Mouse (Mus musculus) right cerebral cortex, adult 2 months (tissue): ENCODE measurements around the gene Mad1l1.
A peak's percentile ranks its signal among the peaks of the same experiment; 100 is the strongest.

ENCODE experiments used
- DNase-seq, 2 experiments: peaks; one replicate each; pipeline ENCODE4 v3.0.0; 2021 to 2022; ENCODE audit warnings: low spot score in 2 of 2

Gene Mad1l1

DNA sequence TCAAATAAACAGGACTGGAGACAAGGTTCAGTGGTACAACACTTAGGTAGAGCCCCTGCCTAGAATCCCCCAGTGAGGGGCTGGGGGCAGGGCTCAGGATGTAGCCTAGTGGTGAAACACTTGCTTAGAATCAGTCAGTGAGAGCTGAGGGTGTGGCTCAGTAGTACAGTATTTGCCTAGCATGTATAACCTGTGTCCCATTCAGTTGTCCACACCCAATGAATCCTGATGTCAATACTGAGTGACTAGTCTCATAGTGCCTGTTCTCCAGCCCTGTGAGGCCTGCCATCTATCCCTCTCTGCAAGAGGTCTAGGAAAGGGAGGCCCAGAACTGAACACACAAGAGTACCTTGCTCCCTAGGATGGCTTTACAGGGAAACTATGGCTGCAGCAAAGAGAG, 232.1 kb downstream of the Mad1l1 start:
- no peak for DNase-seq

DNA sequence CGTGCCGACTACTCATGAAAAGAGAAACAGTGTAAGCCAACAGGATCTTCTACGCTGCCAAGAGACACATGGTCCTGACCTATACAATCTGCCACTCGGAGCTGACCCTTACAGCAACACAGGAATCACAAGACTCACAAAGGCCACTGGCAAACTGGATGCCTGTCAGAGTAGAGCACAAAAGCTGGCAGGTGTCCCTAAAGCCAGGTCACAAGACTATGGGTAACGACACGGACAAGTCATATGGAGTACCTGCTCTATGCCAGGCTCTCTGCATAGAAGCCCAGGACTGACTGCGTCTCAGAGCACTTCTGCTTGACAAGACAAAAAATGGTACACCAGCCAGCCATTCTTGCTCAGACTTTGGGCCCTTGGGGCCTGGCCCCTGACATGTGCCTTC, 234.1 kb downstream of the Mad1l1 start:
- no peak for DNase-seq

DNA sequence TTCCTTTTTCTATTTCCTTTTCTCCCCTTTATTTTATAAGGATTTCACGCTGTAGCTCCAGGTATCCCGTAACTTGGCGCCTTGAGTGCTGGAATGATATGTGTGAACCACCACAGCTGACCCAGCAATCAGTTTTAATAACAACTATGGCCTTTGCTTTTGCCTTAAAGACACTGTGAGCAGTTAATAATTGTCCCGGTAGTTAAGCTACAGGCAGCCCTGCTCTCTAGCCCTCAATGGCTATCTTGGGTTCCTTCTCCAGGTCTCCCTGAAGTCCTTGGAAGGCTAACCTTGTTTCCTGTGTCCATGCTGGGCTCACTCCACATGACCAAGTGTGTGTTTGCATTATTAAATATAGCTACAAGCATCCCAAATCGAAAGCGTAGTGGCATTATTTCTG, 237.0 kb downstream of the Mad1l1 start:
- DNase-seq = no peak

DNA sequence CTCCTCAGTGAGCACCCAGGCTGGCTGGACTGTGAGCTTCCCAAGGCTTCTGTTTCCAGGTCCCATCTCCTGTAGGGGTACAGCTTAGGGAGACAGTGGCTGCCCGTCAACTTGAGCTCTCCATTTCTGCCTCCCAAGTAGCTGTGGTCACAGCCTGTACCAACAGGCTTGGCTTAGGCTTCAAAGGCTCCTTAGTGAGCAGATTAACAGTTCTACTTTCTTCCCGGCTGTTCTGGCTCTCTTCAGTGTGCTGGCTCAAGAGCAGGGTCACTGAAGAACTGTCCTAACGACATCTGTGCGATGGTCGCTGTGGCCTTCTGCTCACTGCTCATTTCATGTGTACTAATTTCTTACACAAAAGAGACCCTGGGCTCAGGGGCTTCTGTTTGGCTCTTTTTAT, 237.4 kb downstream of the Mad1l1 start:
- no peak for DNase-seq

DNA sequence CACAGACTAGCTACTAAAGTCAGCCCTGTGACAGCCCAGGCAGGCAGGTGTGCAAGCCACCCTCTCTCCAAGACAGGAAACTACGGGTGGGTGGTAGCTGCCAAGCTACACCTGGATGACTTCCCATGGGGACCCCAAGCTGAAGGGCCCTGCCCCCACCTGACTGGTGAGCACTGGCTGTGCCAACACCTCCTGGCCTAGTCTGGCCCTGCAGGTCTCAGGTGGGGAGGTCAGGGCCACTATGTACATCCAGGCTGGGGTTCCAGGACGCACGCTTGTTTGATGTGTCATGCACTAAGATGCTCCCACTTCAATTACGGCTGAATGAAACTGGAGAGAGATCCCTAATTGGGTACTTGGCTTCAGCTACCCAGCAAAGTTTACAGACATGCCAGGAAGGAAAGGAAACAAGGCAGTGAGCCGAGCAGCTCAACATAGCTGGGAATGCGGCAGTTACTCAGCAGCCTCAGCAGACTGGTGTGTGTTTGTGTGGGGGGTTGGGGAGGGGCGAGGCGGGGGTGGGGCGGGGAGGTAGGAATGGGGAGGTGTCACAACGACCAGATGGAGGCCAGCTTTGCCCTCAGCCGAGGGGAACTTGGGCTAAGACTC, 239.0 kb downstream of the Mad1l1 start:
- peak in 1 of 2 experiments; percentile 28 for DNase-seq

DNA sequence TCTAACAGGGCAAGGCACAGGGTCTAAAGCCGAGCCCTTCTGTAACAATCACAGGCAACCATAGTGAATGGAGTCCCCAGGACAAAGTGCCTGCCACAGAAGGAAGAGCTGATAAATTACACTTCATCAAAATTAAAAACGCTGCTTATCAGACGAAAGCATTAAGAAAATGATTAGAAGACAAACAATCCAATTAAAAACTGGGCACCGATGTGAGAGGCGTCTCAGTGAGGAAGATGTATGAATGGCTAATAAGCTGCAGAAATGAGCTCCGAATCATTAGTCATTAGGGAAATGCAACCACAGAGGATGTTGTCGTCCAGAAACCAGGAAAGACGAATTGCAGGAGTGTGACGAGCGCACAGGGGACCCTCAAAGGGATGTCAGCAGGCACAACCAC, 240.3 kb downstream of the Mad1l1 start:
- no peak for DNase-seq

DNA sequence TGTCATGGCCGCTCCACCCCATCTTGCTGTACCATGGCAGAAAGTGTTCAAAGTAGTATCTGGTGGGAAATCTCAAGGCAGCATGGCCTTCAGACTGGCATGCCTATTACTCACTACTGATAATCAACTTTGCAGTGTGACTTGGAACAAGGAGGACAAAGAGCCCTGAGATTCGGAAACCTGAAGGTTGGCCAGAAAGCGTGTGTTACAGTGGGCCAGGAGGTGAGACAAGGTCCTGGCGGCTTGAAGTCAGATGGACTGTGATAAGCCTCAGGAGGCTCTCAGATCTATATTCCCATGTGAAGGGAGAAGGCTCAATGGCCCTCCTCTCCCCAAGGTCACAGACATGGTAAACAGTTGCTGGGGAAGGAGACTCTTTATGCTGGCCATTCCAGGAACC, 241.8 kb downstream of the Mad1l1 start:
- no peak for DNase-seq

DNA sequence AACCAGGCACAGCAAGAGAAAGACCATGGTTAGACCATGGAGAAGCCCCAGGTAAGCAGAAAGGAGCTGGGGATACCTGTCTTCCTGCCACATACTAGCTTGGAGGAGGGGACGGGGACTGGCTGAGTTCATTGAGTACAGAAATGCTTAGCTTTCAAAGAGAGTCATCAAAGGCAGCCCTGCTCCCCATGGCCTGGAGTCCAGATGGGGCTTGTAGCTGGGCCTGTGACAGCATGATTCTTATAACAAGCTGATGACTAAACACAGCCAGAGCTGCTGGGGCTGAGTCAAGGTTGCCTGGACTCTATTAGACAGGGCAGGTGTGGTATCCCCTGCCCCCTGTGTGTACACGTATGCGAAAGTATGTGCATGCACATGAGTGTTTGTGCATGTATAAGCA, 242.9 kb downstream of the Mad1l1 start:
- no peak for DNase-seq

DNA sequence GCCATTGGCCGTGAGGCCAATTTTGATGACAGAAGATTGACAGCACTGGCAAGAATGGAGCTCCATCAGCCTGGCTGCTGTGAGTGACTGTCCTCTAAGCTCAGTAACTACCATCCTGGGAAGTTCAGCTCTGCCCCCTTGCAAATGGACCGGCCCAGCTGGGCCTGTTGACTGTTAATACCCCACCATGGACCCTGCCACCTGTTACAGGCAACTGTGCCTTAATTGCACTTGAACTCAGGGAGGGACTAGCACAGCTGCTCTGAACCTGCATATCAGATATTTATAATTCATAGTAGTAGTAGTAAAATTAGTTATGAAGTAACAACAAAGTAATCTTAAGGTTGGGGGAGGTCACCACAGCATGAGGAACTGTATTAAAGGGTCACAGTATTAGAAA, 244.9 kb downstream of the Mad1l1 start:
- no peak for DNase-seq

DNA sequence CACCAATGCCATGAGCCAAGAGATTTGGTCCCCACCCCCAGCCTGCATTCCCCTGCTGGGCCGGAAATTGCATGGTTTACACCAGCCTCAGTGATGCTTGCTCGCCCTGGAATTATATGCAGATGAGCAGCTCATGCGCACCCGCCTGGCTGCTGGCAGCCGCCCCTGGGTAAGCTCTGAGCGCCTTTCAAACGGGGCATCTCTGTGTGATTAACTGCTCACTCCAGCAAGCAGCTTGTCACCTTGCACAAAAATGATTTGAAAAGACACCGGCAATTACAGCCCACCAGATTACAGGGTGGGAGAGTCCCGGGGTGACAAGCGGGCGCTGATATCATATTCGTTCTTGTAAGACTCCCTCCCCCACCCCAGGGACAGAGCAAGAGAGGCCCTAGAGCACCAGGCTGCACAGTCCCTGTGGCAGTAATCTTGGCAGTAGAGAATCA, 247.7 kb downstream of the Mad1l1 start:
- no peak for DNase-seq

DNA sequence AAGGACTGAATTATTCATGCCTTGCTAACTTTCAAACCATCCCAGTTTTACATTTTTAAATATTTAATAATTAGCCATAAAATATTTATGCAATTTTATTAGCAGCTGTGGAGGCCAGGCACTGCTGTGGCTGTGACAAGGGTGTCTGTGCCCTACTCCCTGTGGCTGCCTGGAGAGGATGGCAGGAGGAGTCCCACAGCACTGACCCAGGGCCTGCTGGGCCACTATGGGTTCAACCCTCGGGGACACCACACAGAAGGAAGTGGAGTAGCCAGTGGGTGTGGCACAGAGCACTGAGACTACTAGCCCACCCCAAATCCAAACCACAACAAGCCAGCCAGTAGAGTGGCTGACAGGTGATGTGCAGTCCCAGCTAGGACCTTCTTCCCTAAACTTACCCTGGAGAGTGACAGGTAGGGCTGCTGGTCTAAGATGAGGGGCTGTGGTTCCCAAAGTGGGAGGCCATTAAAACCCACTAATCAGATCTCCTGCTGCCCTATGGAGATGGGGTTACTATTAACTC, 248.1 kb downstream of the Mad1l1 start:
- no peak for DNase-seq

DNA sequence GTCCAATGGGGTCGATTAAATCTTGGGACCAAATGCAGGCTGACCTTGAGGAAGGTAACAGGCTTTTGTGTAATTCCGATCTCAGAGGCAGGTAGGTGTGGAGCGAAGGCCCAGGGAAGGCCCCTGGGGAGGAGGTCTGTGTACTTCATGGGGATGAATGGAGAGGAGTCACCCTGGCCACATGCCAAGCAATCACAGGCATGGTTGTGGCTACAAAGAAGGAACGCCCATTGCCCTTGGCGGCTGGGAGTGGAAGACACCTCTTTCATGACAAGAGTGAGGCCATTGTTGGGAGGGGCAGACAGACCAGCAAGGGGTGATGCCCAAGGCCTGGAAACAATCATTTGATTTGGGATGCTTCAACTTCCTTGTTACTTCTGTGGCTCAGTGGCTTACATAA, 252.8 kb downstream of the Mad1l1 start:
- DNase-seq = no peak

DNA sequence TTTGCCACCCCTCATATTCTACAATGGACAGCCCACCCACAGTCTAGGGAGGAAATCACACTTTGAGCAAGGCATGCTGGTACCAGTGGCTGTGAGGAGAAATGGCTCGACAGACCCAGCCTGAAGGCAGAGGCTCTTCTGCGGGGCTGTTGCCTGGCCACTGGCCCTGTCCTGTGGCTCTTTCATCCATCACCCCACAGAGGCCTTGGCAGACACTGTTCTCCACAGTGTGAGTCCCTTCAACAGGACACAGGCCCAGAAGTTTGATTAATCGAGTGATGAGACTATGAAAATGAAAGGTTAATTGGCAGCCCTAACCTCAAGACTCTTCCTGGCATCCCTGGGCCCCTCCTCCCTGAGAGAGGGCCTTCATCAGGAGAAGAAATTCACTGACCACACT, 253.3 kb downstream of the Mad1l1 start:
- DNase-seq = no peak

DNA sequence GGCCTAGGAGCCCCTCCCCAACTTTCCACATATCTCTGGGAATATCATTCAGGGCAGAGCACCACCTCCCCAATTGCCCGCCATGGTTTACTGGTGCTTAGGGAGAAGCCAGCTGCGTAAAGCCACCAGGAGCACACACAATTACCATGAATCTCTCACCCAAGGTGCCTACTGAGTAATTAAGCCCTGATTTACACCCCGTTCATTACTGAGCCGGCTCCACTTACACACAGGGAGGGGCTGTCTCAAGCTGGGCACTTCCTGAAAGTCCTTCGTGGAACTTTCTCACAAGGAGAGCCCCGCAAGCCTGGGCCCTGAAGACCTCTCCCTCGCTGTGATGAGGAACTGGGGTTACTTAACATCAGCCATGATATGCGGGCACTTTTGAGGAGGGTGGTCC, 254.6 kb downstream of the Mad1l1 start:
- no peak for DNase-seq

DNA sequence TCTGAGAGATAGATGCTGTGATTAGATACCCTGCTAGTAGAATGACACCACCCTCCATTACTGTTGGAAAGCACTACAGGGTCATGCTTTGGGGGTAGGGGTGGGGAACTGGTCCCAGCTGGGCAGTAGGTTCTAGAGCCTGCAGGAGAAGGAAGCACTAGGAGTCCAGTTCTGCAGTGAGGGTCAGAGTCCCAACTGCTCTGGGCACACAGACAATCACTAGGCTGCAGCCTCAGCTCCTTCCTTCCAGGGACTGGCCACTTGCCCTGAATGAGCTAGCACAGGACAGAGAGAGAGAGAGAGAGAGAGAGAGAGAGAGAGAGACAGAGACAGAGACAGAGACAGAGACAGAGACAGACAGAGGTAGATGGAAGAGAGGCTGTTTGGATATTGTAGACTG, 255.1 kb downstream of the Mad1l1 start:
- DNase-seq = no peak

DNA sequence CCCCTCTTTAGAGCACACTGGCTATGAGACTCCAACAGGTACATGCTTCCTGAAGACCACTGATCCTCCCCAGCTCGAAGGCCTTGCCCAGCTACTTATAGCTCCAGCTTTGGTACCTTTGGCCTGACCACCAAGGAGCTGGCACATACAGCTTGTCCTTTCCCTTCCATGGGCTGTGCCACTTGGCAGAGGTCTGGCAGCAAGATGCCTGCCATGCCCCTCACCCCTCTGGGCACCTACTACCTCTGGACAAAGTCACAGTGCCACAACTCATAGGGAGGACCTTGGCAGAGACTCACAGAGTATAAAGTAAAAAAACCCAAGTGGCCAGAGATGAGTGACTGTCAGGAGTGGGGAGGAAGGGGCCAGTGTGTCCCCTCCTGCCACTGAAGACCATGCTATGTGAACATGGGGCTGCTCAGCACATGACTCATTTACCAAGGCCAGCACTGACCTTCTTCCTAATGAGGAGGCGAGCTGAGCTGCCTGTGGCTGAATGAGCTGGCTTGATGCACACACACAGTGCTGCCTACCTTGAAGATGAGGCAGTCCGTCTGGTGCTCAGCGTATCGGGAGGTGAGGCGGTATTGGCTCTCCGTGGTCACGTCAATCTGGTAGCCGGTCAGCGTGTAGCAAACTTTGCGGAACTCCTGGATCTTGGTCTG, 255.9 kb downstream of the Mad1l1 start:
- no peak for DNase-seq

DNA sequence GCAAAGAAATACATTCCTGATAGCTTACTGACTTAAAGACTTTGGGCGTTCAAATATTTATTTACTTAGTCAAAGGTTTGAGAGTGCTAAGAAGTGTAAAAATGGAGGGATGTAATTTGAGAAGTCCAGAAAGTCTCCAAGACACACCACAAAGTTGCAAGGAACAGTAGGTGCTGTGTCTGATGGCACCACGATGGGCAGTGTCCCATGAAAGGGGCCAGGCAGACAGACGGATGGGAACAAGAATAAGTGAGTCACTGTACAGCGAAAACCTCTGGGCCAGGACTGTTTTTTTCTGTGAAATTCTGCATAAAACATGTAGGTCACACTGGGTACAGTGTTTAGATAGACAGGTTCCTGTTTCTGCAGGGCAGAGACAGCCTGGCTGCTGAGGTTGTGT, 256.8 kb downstream of the Mad1l1 start:
- DNase-seq = no peak

DNA sequence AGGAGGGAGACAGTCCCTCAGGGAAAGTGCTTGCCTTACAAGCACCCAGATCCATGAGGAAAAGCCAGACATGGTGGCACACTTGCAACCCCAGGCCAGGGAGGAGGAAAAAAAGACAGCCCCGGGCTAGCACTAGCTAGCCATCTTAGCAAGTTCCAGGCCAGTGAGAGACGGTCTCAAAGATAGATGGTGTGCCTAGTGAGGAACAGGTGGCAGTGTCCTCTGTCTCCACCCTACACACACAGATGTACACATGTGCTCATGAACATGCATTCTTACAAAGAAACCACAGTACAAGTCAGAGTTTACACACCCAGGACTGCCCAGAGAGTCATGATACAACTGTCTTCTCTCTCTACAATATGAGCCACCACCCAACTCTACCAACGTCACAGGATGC, 258.5 kb downstream of the Mad1l1 start:
- no peak for DNase-seq

DNA sequence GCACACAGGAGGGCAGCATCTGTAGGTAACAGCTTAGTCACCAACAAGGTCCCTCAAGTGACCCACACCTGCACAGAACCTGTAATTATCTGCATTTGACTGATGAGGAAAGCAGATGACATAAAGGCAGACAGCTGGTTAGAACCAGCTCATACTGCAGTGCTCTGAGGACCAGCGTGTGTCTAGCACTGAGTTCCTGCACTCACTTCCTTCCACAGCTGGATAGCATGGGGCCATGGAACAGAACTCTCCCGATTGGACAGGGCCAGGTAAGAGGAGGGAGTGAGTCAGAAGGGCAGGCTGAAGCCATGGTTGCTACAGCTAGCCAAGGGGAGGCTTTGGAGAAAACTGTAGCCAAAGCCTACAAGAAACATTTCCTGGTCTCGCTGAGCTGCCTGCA, 259.0 kb downstream of the Mad1l1 start:
- DNase-seq = no peak

DNA sequence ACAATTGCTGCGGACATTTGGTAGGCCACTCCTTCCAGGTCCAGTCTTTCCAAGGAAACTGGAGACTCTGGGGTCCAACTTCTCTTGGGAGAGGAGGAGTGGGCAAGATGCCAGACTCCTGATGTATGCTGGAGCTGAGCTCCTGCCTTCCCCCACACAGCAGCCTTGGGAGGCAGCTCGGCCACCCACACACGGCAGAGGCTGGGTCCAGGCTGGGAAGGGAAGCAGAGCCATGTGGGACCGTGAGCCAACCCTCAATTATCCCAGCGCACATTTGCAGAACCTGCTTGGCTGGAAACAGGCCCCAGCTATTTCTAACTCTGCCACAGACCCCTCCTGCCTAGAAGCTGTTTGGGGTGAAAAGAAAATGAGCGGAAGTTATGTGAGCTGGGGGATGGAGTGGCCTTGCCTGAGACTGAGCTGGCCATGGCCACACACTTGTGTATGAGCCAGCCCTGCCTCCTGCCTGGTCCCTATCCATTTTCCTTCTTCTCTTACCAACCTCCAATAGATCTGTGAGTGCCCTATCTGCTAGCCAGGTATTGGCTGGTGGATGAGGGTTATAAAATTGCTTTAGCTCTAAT, 260.0 kb downstream of the Mad1l1 start:
- DNase-seq = peak; percentile 75 to 78

DNA sequence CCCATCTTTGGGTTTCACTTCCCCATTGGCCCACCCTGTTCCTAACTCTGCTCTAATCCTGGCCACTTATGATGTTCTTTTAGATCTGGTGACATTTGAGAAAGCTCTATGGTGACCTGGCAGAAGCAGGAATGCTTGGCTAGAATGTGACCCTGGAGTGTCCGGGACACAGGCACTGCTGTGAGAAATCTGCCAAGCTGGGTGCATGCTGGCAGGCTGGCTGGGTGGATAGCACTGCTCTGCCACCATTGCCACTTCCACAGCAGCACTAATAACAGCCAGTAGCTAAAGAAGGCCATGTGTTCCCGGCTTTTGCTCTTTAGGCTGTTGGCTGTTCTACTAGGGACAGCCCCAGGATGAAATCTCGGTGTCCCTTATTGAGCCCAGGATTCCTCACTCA, 265.1 kb downstream of the Mad1l1 start:
- DNase-seq = no peak

DNA sequence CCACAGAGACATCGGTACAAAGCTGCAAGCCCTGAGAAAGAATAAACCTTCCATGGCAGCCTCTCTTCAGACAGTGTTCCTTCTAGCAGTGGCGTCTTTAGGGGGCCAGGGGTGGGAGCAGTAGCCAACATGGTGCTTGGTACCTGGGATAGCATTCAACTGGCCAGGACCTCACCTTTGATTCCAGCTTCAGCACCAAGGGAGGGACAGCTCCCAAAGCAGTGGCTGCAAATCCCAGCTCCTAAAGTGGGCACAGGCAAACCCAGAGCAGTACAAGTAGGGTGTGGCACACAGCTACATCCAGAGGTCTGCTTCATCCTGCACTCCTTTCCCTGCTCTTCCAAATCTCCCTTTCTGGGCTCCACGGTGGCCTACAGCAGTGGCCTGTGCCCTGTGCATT, 265.9 kb downstream of the Mad1l1 start:
- no peak for DNase-seq

DNA sequence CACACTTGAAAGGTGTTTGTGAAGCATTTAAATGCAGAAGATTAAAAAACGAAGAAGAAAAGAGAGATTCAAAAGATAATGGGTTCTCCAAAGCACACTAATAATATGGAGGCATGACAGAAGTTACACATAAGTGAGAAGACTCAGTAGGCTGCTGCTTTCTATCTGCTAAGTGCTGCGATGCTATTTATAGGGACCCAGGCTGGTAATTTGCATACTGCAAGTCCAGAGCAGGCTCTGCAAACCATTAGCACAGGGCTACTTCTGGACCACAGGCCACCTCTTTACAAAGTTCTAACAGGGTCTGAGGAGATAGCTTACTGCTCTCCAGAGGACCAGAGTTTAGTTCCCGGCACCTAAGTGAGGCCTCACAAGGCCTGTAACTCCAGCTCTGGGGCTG, 267.7 kb downstream of the Mad1l1 start:
- DNase-seq = peak; percentile 40 to 44
